Mouse (Mus musculus): Measurements from ENCODE around the gene Mrps14.

DNA sequence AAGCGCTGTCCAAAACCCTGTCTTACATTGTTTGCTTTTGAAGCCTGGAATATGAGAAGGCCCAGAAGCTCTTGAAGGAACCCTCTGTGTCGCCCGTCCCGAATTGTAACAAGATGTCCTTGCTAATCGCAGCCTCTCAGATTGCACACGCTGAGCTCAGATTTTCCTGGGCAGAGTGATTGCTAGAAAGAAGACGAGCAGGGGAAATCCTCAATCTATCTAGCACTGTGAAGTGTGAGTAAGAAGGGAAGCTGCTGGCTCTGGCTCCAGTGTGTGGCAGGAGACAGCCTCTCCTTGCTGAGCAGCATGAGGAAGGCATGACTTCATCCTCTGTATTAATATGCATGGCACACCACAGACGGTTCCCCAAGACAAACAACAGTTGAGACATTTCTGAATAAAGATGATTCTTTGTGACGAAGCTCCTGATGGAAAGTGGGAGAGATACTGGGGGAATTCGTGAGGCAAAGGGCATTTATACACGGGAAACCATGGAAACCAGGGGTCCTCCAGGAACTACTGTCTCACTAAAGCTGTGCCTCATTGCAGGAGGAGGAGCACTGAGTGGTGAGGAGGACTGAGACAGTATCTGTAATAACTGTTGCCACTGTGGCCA, 45.6 kb upstream of the Mrps14 start:
- TF ChIP-seq POLR2A (IDR thresholded peaks at IDR 0.05; ENCODE audit: borderline replicate concordance, control insufficient read depth, low read depth, low read length) (no peak), CTCF (IDR thresholded peaks at IDR 0.05; ENCODE audit: control insufficient read depth, insufficient read depth, low read length) (no peak)
